Mouse (Mus musculus) ES-E14 (cell line): ENCODE measurements around the gene Egln1. TPM values are rescaled to one million over a fixed set of nuclear protein-coding genes. Genes with fewer than 3 reads are reported as not detected.

Experiments used
- DNase-seq: peaks from one replicate; pipeline ENCODE4 v3.0.0-alpha.2; 2013; ENCODE audit warnings: low read depth, low spot score
- H3K27ac ChIP-seq: 2 replicates; pipeline ENCODE4 v1.5.1; 2012; ENCODE audit warnings: low read depth, mild to moderate bottlenecking, low read length, moderate library complexity, mixed read lengths; ENCODE audit not compliant: poor library complexity, insufficient read depth, severe bottlenecking
- H3K36me3 ChIP-seq: 2 replicates; pipeline ENCODE4 v1.6.1; 2012; ENCODE audit warnings: mild to moderate bottlenecking, low read length, moderate library complexity, mixed read lengths; ENCODE audit not compliant: control insufficient read depth, poor library complexity, insufficient read depth, severe bottlenecking
- H3K4me1 ChIP-seq, 2 experiments: fragments of 150-350 bp in 1 of 2; sonication (generic) in 1 of 2; 2 replicates each; pipeline ENCODE4 v1.6.1; 2012; ENCODE audit warnings: low read length in 2 of 2, mild to moderate bottlenecking in 1 of 2, mixed read lengths in 1 of 2; ENCODE audit not compliant: control insufficient read depth in 2 of 2, insufficient read depth in 2 of 2, poor library complexity in 1 of 2
- H3K4me3 ChIP-seq, 2 experiments: fragments of 150-350 bp in 1 of 2; sonication (generic) in 1 of 2; 2 replicates each; pipeline ENCODE4 v1.5.1; 2012; ENCODE audit warnings: low read length in 2 of 2, low read depth in 1 of 2, mild to moderate bottlenecking in 1 of 2, mixed read lengths in 1 of 2; ENCODE audit not compliant: insufficient read depth in 1 of 2, poor library complexity in 1 of 2, severe bottlenecking in 1 of 2
- H3K9ac ChIP-seq: 2 replicates; pipeline ENCODE4 v1.6.1; 2012; ENCODE audit warnings: low read depth, mild to moderate bottlenecking, low read length, mixed read lengths; ENCODE audit not compliant: poor library complexity, insufficient read depth, severe bottlenecking
- H3K9me3 ChIP-seq: fragments of 150-350 bp; sonication (generic); 2 replicates; pipeline ENCODE4 v1.6.1; 2012; ENCODE audit warnings: low read depth, mild to moderate bottlenecking, low read length; ENCODE audit not compliant: control insufficient read depth, insufficient read depth
- CHD2 ChIP-seq: IDR thresholded peaks from 2 replicates; pipeline ENCODE4 v1.6.1; 2014; ENCODE audit warnings: mild to moderate bottlenecking, low read depth, low read length, inconsistent platforms
- HCFC1 ChIP-seq: IDR thresholded peaks from 2 replicates; pipeline ENCODE4 v1.6.1; 2012; ENCODE audit warnings: low read length, inconsistent platforms, borderline replicate concordance; ENCODE audit not compliant: insufficient read depth
- MAFK ChIP-seq: IDR thresholded peaks from 2 replicates; pipeline ENCODE4 v1.6.1; 2014; ENCODE audit warnings: mild to moderate bottlenecking, low read depth, low read length, inconsistent platforms; ENCODE audit not compliant: insufficient read depth
- ZC3H11A ChIP-seq: IDR thresholded peaks from 2 replicates; pipeline ENCODE4 v1.6.1; 2012; ENCODE audit warnings: low read depth, mild to moderate bottlenecking, inconsistent platforms, low read length, borderline replicate concordance
- ZNF384 ChIP-seq: IDR thresholded peaks from 2 replicates; pipeline ENCODE4 v1.6.1; 2012; ENCODE audit warnings: low read depth, low read length, inconsistent platforms
- in situ Hi-C, 2 experiments: fragments of 600-800 bp; cut with MboI; formaldehyde crosslinking; loops; one replicate each; pipeline ENCODE4 v1.15.1; 2025; ENCODE audit warnings: low sequenced_read_pairs in 2 of 2, inconsistent platforms in 1 of 2; ENCODE audit not compliant: unreplicated experiment in 2 of 2
- total RNA-seq: library from RNA; depleted of rRNA; stranded (reverse); fragments of 300-350 nt; gene quantifications from 2 replicates; pipeline ENCODE4 v1.2.3, GENCODE M21; 2012

Gene Egln1
- total RNA-seq, 1 experiment = 15.8 TPM

- no peak for DNase-seq
- Histone ChIP-seq H3K4me1 (no peaks in the 10 kb centered on the region; a peak in 1 of 4 replicates), H3K27ac (no peak overlapping the region), H3K9ac (no peak overlapping the region), H3K36me3 (no peaks in the 10 kb centered on the region), H3K4me3 (no peak overlapping the region), H3K9me3 (no peaks in the 10 kb centered on the region)
- in situ Hi-C loops = no loop called here
- TF ChIP-seq ZC3H11A (no peak), ZNF384 (no peak), HCFC1 (no peak), CHD2 (no peak), MAFK (no peak)
Observed at GRCm38 (mm10) chr8:124959462-124960225, 10.5 kb upstream of the Egln1 start.

- Histone ChIP-seq H3K27ac (no peak overlapping the region), H3K4me1 (peaks cover 2 to 4% of the 10 kb centered on the region in 2 experiments; a peak in 1 of 4 replicates), H3K9ac (no peak overlapping the region), H3K9me3 (no peaks in the 10 kb centered on the region), H3K4me3 (no peak overlapping the region), H3K36me3 (no peaks in the 10 kb centered on the region)
- no peak for DNase-seq
- TF ChIP-seq MAFK (no peak), ZC3H11A (no peak), HCFC1 (no peak), ZNF384 (no peak), CHD2 (no peak)
- in situ Hi-C loops = no loop called here
Observed at GRCm38 (mm10) chr8:124954572-124955082, 5.5 kb upstream of the Egln1 start.

GRCm38 (mm10) chr8:124953188-124953587 is 4.1 kb upstream of the Egln1 start:
- in situ Hi-C loops = no loop called here
- Histone ChIP-seq H3K9me3 (no peaks in the 10 kb centered on the region), H3K4me3 (no peak overlapping the region), H3K9ac (no peak overlapping the region), H3K4me1 (peaks cover 2 to 4% of the 10 kb centered on the region in 2 experiments; a peak in 1 of 4 replicates), H3K36me3 (no peaks in the 10 kb centered on the region), H3K27ac (no peak overlapping the region)
- TF ChIP-seq CHD2 (no peak), MAFK (no peak), ZNF384 (no peak), ZC3H11A (no peak), HCFC1 (no peak)
- no peak for DNase-seq

GRCm38 (mm10) chr8:124950865-124951264 is 1.7 kb upstream of the Egln1 start:
- in situ Hi-C loops = no loop called here
- no peaks in the 10 kb centered on the region for H3K9me3 ChIP-seq
- H3K36me3 ChIP-seq = no peaks in the 10 kb centered on the region
- DNase-seq = no peak
- no peak overlapping the region for H3K4me3 ChIP-seq
- H3K9ac ChIP-seq = no peak overlapping the region
- peaks cover 2 to 12% of the 10 kb centered on the region in 2 experiments; a peak in 2 of 4 replicates for H3K4me1 ChIP-seq
- no peak overlapping the region for H3K27ac ChIP-seq
- TF ChIP-seq ZNF384 (no peak), CHD2 (no peak), HCFC1 (no peak), MAFK (no peak), ZC3H11A (no peak)

GRCm38 (mm10) chr8:124950069-124950456 is 939 bp upstream of the Egln1 start:
- no peak for TF ChIP-seq HCFC1
- TF ChIP-seq ZC3H11A = no peak
- TF ChIP-seq CHD2 = no peak
- TF ChIP-seq MAFK = no peak
- no peak for TF ChIP-seq ZNF384
- H3K4me3 ChIP-seq = peak overlapping the region; percentile 68 to 94
- H3K27ac ChIP-seq = no peak overlapping the region
- no peaks in the 10 kb centered on the region for H3K9me3 ChIP-seq
- no peaks in the 10 kb centered on the region for H3K36me3 ChIP-seq
- H3K4me1 ChIP-seq = peaks cover 2 to 12% of the 10 kb centered on the region in 2 experiments; a peak in 2 of 4 replicates
- H3K9ac ChIP-seq = no peak overlapping the region; the same call in 1 of the 2 replicates
- no peak for DNase-seq
- in situ Hi-C loops = no loop called here
